Mouse (Mus musculus) embryonic stem cell, embryonic (primary cell): ENCODE results near the gene Tmem160.

Source experiments
- CTCF ChIA-PET, 4 experiments: fragments of 300-600 bp in 2 of 4; fragments of 350-600 bp in 2 of 4; sonication (Branson Sonifier 250); formaldehyde crosslinking; loops; one replicate each; lab custom pipeline; 2022; ENCODE audit warnings: inconsistent platforms in 2 of 4; lab: Charles Lee
- POLR2A ChIA-PET, 4 experiments: fragments of 300-600 bp in 2 of 4; fragments of 350-600 bp in 2 of 4; sonication (Branson Sonifier 250); formaldehyde crosslinking; loops; one replicate each; lab custom pipeline; 2022; ENCODE audit warnings: antibody characterized with exemption in 4 of 4, inconsistent platforms in 1 of 4; lab: Charles Lee

Tmem160 gene

GRCm38 (mm10) chr7:16422222-16422856 is 30.2 kb upstream of the Tmem160 start:
- POLR2A ChIA-PET: interaction anchor here in 2 of 4 experiments (1.2 to 13.7 kb wide), 4 partner anchors 10 to 25 kb away, joined by 3 to 303 read pairs (median 6); partner anchors contain the start of gene Zc3h4 (in 1 of the 2)
- CTCF ChIA-PET: interaction anchor here in 1 of 4 experiments (1.9 kb wide), 1 partner anchor 17 kb away, joined by 5 read pairs; no protein-coding TSS in a partner anchor

DNA sequence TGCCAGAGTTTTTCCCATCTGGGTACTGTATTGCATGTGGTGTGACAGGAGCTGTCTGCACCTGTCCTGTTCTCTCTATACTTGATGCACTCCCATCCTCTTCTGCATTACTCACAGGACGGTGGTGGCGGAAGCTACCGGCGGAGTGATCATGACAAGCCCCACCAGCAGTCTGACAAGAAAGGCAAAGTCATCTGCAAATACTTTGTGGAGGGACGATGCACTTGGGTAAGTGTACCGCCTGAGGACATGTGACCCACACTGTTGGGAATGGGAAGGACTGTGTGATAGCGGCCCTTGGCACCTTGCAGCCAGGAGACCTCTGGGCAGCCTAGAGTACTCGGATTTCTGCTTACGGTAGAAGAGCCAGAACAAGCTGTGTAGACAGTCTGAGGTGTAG is 28.8 kb upstream of the Tmem160 start:
- ChIA-PET POLR2A (interaction anchor here in 2 of 4 experiments (0.6 to 4.4 kb wide), 12 partner anchors 8 to 138 kb away, joined by 3 to 15 read pairs (median 3); no protein-coding TSS in a partner anchor), CTCF (interaction anchor here in 2 of 4 experiments (1.2 to 1.9 kb wide), 2 partner anchors 11 to 18 kb away, joined by 3 to 5 read pairs; no protein-coding TSS in a partner anchor)

- CTCF ChIA-PET: interaction anchor here (0.5 to 3.1 kb wide), 27 partner anchors 8 to 231 kb away, joined by 3 to 19 read pairs (median 4); partner anchors contain the start of gene Ccdc9 (in 1 of the 4)
- POLR2A ChIA-PET: interaction anchor here in 3 of 4 experiments (0.6 to 4.4 kb wide), 22 partner anchors 10 to 131 kb away, joined by 3 to 22 read pairs (median 6); partner anchors contain the start of genes Sae1 (in 1 of the 3) and Tmem160 (in 1 of the 3)
These were observed 26.9 kb upstream of the Tmem160 start for GRCm38 (mm10) chr7:16425721-16426120.

- CTCF ChIA-PET: interaction anchor here (0.5 to 3.1 kb wide), 30 partner anchors 9 to 514 kb away, joined by 3 to 19 read pairs (median 4); partner anchors contain the start of gene Ccdc9 (in 1 of the 4)
- POLR2A ChIA-PET: interaction anchor here in 3 of 4 experiments (0.6 to 4.4 kb wide), 26 partner anchors 9 to 132 kb away, joined by 3 to 22 read pairs (median 4); partner anchors contain the start of genes Sae1 (in 2 of the 3) and Tmem160 (in 1 of the 3)
These were observed 26.4 kb upstream of the Tmem160 start for GRCm38 (mm10) chr7:16426129-16426729.

GRCm38 (mm10) chr7:16433352-16433971 is 19.1 kb upstream of the Tmem160 start:
- ChIA-PET POLR2A (interaction anchor here in 2 of 4 experiments (1.0 to 4.4 kb wide), 5 partner anchors 18 to 32 kb away, joined by 3 to 13 read pairs (median 3); no protein-coding TSS in a partner anchor), CTCF (interaction anchor here in 3 of 4 experiments (0.5 to 1.5 kb wide), 4 partner anchors 29 to 171 kb away, joined by 3 to 10 read pairs (median 4); no protein-coding TSS in a partner anchor)

GRCm38 (mm10) chr7:16435088-16435487 is 17.5 kb upstream of the Tmem160 start:
- POLR2A ChIA-PET: interaction anchor here in 2 of 4 experiments (0.8 to 1.6 kb wide), 6 partner anchors 8 to 162 kb away, joined by 3 to 5 read pairs (median 4); partner anchors contain the start of gene Inafm1 (in 1 of the 2)
- CTCF ChIA-PET: interaction anchor here in 3 of 4 experiments (0.6 to 1.5 kb wide), 6 partner anchors 9 to 260 kb away, joined by 3 to 6 read pairs (median 4); partner anchors contain the start of gene Meis3 (in 1 of the 3)

DNA sequence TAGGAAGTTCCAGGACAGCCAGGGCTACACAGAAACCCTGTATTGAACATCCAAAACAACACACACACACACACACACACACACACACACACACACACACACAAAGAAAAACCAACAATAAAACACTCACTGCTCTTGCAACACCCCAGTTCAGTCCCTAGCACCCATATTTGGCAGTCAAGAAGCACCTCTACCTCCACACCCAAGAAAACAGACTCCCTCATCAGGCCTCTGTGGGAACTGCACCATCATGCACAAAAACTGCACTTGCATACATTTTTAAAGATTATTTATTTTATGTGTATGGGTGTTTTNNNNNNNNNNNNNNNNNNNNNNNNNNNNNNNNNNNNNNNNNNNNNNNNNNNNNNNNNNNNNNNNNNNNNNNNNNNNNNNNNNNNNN is 11.3 kb upstream of the Tmem160 start:
- CTCF ChIA-PET: no interaction called here
- POLR2A ChIA-PET: no interaction called here

GRCm38 (mm10) chr7:16451656-16452055 is 923 bp upstream of the Tmem160 start:
- ChIA-PET POLR2A (interaction anchor here in 1 of 4 experiments (0.7 kb wide), 1 partner anchor 85 kb away, joined by 3 read pairs; no protein-coding TSS in a partner anchor), CTCF (no interaction called here)

- POLR2A ChIA-PET: interaction anchor here in 3 of 4 experiments (0.5 to 2.2 kb wide), 31 partner anchors 9 to 331 kb away, joined by 3 to 13 read pairs (median 4); partner anchors contain the start of genes Sae1 (in 2 of the 3), Ccdc9 (in 1 of the 3) and Slc1a5 (in 1 of the 3)
These were observed 636 bp downstream of the Tmem160 start for GRCm38 (mm10) chr7:16453118-16453711.

DNA sequence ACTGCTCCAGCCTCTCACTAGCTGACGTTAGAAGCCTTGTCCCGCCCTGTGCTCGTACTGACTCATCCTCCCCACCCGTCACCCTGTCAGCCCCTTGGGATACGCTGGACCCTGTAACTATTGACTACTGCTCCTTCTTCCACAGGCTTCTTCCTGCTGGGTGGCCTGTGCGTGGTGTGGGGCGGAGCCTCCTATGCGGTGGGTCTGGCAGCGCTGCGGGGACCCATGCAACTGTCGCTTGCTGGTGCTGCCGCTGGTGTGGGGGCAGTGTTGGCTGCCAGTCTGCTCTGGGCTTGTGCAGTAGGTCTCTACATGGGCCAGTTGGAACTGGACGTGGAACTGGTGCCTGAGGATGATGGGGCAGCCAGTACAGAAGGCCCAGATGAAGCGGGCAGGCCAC is 2.4 kb downstream of the Tmem160 start:
- CTCF ChIA-PET: interaction anchor here in 2 of 4 experiments (0.5 to 1.5 kb wide), 2 partner anchors 8 to 59 kb away, joined by 5 to 7 read pairs; no protein-coding TSS in a partner anchor

More at GRCm38 (mm10) chr7:16453118-16453711, 636 bp downstream of the Tmem160 start:
- CTCF ChIA-PET: interaction anchor here in 3 of 4 experiments (0.5 to 2.3 kb wide), 14 partner anchors 9 to 402 kb away, joined by 3 to 36 read pairs (median 4); no protein-coding TSS in a partner anchor

DNA sequence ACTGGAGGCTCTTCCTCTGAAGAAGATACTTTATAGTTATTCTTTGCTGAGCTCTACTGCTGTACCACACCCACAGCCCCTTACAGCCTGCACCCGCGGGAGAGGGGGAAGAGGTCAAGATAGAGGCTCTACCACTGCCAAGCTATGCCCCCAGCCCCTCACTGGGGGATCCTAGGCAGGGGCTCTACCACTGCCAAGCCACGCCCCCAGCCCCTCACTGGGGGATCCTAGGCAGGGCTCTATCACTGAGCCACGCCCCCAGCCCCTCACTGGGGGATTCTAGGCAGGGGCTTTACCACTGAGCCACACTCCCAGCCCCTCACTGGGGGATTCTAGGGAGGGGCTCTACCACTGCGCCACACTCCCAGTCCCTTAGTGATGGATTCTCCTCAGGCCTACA is 3.7 kb downstream of the Tmem160 start:
- ChIA-PET POLR2A (interaction anchor here in 2 of 4 experiments (0.7 to 1.0 kb wide), 2 partner anchors 10 to 57 kb away, joined by 3 to 4 read pairs; no protein-coding TSS in a partner anchor), CTCF (interaction anchor here in 2 of 4 experiments (0.7 to 1.2 kb wide), 3 partner anchors 10 to 161 kb away, joined by 3 read pairs; no protein-coding TSS in a partner anchor)

More for the DNA sequence above, 2.4 kb downstream of the Tmem160 start:
- POLR2A ChIA-PET: interaction anchor here in 1 of 4 experiments (1.2 kb wide), 1 partner anchor 51 kb away, joined by 3 read pairs; no protein-coding TSS in a partner anchor

DNA sequence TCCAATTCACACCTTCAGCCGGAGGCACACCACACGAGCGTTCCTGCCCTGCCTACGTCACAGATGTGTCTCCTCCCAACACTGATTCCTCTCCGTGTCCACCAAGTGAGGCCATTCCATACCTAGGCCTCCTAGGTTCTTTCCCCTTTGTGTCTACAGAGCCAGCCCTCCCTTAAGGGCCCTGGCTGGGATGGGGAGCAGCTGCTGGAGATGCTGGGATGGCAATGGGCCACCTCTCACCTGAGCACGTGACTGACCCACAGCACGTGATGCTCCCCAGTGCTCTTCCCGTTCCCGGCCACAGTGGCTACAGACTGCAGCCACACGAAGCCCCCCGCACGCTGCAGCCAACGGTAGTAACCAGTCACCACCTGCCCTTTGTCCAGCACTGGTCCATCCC is 8.0 kb downstream of the Tmem160 start:
- ChIA-PET CTCF (no interaction called here), POLR2A (interaction anchor here in 2 of 4 experiments (0.9 to 3.6 kb wide), 2 partner anchors 8 to 48 kb away, joined by 3 to 9 read pairs; partner anchors contain the start of gene Tmem160 (in 1 of the 2))

DNA sequence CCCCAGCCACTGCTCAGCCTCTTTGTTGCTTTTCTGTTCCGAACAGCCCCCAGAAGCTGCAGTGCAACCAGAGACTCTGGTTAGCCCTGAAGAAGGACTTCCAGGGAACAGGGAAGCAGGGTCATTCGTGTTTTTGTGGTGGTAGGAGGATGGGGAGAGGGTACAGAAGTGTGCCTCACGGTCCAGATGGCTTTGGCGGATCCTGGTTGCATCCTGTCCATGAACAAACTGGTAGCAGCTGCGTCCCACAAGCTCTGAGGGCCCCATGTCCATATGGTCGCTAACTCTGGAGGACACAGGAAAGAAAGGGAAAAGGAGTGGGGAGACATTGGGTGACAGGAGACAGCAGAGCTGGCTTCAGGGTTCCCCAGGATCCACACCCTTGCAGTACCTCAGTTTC is 8.6 kb downstream of the Tmem160 start:
- ChIA-PET POLR2A (interaction anchor here in 2 of 4 experiments (0.7 to 4.3 kb wide), 4 partner anchors 8 to 166 kb away, joined by 3 to 27 read pairs (median 6); partner anchors contain the start of gene Tmem160 (in 1 of the 2)), CTCF (interaction anchor here in 2 of 4 experiments (1.1 to 4.2 kb wide), 4 partner anchors 8 to 166 kb away, joined by 3 to 39 read pairs (median 4); no protein-coding TSS in a partner anchor)

GRCm38 (mm10) chr7:16461705-16462104 is 9.1 kb downstream of the Tmem160 start:
- POLR2A ChIA-PET: interaction anchor here in 3 of 4 experiments (0.7 to 4.3 kb wide), 10 partner anchors 9 to 176 kb away, joined by 3 to 27 read pairs (median 5); partner anchors contain the start of gene Tmem160 (in 1 of the 3)
- CTCF ChIA-PET: interaction anchor here (0.5 to 4.2 kb wide), 21 partner anchors 8 to 199 kb away, joined by 3 to 108 read pairs (median 6); partner anchors contain the start of genes Ccdc9 (in 1 of the 4) and Tmem160 (in 1 of the 4)

GRCm38 (mm10) chr7:16463214-16463613 is 10.6 kb downstream of the Tmem160 start:
- ChIA-PET CTCF (interaction anchor here (0.5 to 4.2 kb wide), 96 partner anchors 8 to 505 kb away, joined by 3 to 108 read pairs (median 5); partner anchors contain the start of genes Arhgap35 (in 2 of the 4), Tmem160 (in 2 of the 4), Ccdc9 (in 1 of the 4) and Npas1 (in 1 of the 4)), POLR2A (interaction anchor here in 3 of 4 experiments (0.6 to 4.3 kb wide), 25 partner anchors 10 to 298 kb away, joined by 3 to 27 read pairs (median 5); partner anchors contain the start of gene Tmem160 (in 2 of the 3))

DNA sequence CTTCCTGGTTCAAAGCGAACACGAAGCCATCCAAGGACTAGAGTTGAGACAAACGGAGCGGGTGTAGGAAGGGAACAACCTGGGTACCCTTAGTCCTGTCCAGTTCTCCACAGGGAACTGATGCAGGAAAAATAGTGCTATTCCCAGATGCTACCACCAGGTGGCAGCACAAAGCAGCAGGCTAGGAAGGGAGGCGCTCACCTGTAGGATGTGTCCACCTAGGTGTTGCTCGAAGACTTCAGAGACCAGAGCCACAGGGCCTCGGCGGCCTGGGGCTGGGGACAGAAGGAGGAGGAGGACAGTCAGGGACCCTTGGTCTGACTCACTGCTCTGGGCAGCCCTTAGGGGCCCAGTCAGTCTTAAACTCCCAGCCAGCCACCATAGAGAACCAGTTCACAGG is 12.6 kb downstream of the Tmem160 start:
- CTCF ChIA-PET: interaction anchor here (0.6 to 4.2 kb wide), 9 partner anchors 12 to 268 kb away, joined by 3 to 108 read pairs (median 9); partner anchors contain the start of gene Tmem160 (in 1 of the 4)

More for the DNA sequence above, 12.6 kb downstream of the Tmem160 start:
- POLR2A ChIA-PET: interaction anchor here in 3 of 4 experiments (0.9 to 4.3 kb wide), 3 partner anchors 77 to 171 kb away, joined by 4 to 27 read pairs (median 12); partner anchors contain the start of gene Sae1 (in 1 of the 3)
